Mouse (Mus musculus): ENCODE results near the gene Mex3b. TPM values are rescaled to one million over a fixed set of nuclear protein-coding genes. Genes with fewer than 3 reads are reported as not detected.

Mex3b gene
- polyA plus RNA-seq, 1 experiment from 2014 or later, result 37.5 TPM

DNA sequence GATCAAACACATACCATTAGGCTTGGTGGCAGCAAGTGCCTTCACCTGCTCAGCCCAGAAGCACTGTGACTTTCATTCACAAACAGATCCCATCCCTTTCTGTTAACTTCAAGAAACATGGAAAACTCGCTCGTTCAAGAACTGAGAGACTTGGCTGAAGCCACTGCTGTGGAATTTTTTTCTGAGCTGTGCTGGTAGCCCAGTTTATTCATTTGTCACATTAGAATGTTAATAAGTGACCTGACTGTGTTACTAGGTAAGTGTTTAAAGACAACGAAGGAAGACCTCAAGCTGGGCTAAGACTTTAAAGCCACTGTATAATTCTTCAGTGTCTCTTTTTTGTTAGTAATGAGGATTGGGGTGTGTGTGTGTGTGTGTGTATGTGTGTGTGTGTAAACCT, 35.9 kb downstream of the Mex3b start:
- H3K4me1 ChIP-seq (ENCODE audit: control insufficient read depth, insufficient read depth, low read length), result no peaks in the 10 kb centered on the region
- H3K36me3 ChIP-seq (ENCODE audit: control insufficient read depth, insufficient read depth, low read length), result no peaks in the 10 kb centered on the region
- H3K9me3 ChIP-seq (ENCODE audit: control insufficient read depth, low read length), result no peaks in the 10 kb centered on the region
- no peaks in the 10 kb centered on the region for H3K27me3 ChIP-seq (ENCODE audit: control insufficient read depth, insufficient read depth, low read length)
- DNase-seq (ENCODE audit: low spot score) (no peak), ATAC-seq (ENCODE audit: insufficient read depth, low FRiP score, low TSS enrichment) (no peak)
- H3K27ac ChIP-seq (ENCODE audit: low read depth, low read length), result no peak overlapping the region
- no peak overlapping the region for H3K4me2 ChIP-seq (ENCODE audit: low read depth)
- H3K9ac ChIP-seq (ENCODE audit: low read length), result no peak overlapping the region
- WGBS, result 86% methylated on average over 3 of the region's 3 CpGs
- no peak overlapping the region for H3K4me3 ChIP-seq (ENCODE audit: low read depth, low read length)

DNA sequence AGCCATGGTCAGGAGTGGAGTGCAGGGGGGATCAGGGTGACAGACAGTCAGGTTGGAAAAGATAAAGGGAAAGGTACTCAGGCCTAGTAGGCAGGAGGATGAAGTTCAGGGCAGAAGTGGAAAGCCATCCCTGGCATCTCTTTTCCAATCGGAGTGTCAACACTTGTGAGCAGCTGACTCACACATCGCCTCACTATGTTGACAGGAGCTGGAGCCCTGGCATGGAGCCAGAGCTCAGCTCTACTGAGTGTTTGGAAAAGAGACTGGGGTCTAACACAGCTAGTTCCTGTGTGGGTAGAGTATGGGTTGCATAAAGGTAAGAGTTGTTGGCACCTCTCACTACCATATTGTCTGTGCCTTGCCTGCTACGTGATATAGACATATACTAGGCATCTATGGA, 38.4 kb downstream of the Mex3b start:
- no peak overlapping the region for H3K4me2 ChIP-seq (ENCODE audit: low read depth)
- no peak overlapping the region for H3K27ac ChIP-seq (ENCODE audit: low read depth, low read length)
- ATAC-seq (ENCODE audit: insufficient read depth, low FRiP score, low TSS enrichment) (no peak), DNase-seq (ENCODE audit: low spot score) (no peak)
- 94% methylated on average over 3 of the region's 3 CpGs for WGBS
- H3K4me1 ChIP-seq (ENCODE audit: control insufficient read depth, insufficient read depth, low read length), result no peaks in the 10 kb centered on the region
- H3K36me3 ChIP-seq (ENCODE audit: control insufficient read depth, insufficient read depth, low read length), result no peaks in the 10 kb centered on the region
- no peaks in the 10 kb centered on the region for H3K27me3 ChIP-seq (ENCODE audit: control insufficient read depth, insufficient read depth, low read length)
- H3K4me3 ChIP-seq (ENCODE audit: low read depth, low read length), result no peak overlapping the region
- no peaks in the 10 kb centered on the region for H3K9me3 ChIP-seq (ENCODE audit: control insufficient read depth, low read length)
- H3K9ac ChIP-seq (ENCODE audit: low read length), result no peak overlapping the region

DNA sequence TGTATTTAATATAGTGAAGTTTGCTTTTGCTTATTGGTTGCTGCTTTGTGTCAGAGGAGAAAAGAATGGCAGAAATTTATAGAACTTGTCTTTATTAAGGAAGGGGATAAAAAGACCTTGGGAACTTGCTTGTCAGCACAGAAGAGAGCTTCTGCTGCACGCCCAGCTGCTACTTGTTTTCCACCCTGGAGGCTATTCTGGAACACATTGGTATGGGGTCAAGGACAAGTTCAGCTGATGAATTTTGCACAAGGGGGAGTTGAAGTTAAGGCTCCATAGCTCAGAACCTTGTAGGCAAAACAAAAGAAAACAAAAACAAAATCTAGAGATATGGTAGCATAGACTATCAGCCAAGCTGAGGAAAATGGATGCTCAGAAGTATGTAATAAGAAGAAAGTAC, 39.9 kb downstream of the Mex3b start:
- DNase-seq (ENCODE audit: low spot score), result no peak
- Histone ChIP-seq H3K36me3 (ENCODE audit: control insufficient read depth, insufficient read depth, low read length) (no peaks in the 10 kb centered on the region), H3K9ac (ENCODE audit: low read length) (no peak overlapping the region), H3K4me3 (ENCODE audit: low read depth, low read length) (no peak overlapping the region), H3K27ac (ENCODE audit: low read depth, low read length) (no peak overlapping the region), H3K4me1 (ENCODE audit: control insufficient read depth, insufficient read depth, low read length) (no peaks in the 10 kb centered on the region), H3K4me2 (ENCODE audit: low read depth) (no peak overlapping the region), H3K27me3 (ENCODE audit: control insufficient read depth, insufficient read depth, low read length) (no peaks in the 10 kb centered on the region), H3K9me3 (ENCODE audit: control insufficient read depth, low read length) (no peaks in the 10 kb centered on the region)
- ATAC-seq (ENCODE audit: insufficient read depth, low FRiP score, low TSS enrichment), result no peak
- WGBS, result 67% methylated on average over 1 of the region's 1 CpGs

DNA sequence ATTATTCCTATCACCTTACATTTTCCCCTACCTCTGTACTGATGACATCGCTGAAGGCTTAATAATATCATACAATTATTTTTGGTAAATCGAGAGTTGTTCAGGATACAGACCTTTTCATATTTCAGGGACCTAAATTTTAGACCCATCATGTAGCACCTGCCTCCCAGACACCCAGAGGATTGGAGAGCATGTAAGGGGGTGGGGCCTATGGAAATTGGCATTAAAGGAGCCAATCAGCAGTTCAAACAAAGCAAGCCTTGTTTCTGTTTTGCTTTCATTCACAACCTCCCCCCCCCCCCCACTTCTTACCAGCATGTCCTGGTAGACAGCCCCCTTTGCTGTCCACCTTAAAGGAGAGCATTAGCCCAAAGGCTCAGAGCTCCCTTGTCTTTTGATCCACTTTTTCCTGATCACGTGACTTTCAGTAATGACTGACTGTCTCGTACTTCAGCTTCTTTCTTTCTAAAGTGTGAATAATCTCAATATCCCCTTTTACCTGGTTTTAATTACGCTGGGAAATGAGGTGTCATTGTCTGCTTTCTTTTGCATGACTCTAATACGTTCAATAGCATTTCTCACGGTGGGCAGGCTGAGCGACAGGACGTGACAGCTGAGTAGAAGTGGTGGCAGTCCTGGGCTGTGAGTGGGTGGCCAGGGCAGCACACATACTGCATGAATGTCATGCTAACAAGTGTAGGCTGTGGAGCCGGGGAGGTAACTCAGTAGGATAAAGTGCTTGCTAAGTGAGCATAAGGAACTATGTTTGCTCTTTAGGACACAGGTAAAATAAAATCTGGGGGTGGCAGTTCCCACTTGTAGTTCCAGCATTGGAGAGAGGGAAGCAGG, 43.6 kb downstream of the Mex3b start:
- Histone ChIP-seq H3K4me2 (ENCODE audit: low read depth) (no peak overlapping the region), H3K36me3 (ENCODE audit: control insufficient read depth, insufficient read depth, low read length) (no peaks in the 10 kb centered on the region), H3K9me3 (ENCODE audit: control insufficient read depth, low read length) (no peaks in the 10 kb centered on the region), H3K27ac (ENCODE audit: low read depth, low read length) (no peak overlapping the region), H3K9ac (ENCODE audit: low read length) (no peak overlapping the region), H3K4me1 (ENCODE audit: control insufficient read depth, insufficient read depth, low read length) (no peaks in the 10 kb centered on the region), H3K27me3 (ENCODE audit: control insufficient read depth, insufficient read depth, low read length) (no peaks in the 10 kb centered on the region), H3K4me3 (ENCODE audit: low read depth, low read length) (no peak overlapping the region)
- ATAC-seq (ENCODE audit: insufficient read depth, low FRiP score, low TSS enrichment), result no peak
- WGBS, result 79% methylated on average over 10 of the region's 10 CpGs
- no peak for DNase-seq (ENCODE audit: low spot score)

DNA sequence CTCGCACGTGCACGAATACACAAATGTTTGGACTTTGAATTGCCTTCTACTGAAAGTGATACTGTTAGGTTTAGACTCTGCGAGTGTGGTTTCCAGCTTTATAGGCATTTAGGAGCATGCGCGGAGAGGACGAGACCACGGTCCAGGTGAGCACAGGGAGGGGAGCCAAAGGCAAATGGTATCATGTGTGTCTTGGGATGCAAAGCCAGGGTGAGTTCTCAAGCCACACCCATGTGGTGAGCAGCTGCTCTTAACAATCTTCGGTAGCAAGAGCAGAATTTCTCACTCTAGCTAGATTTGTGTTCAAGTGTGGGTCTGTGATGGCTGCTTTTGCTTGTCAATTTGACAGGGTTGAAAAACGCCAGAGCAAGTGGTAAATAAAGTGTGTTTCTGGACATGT, 44.4 kb downstream of the Mex3b start:
- H3K27me3 ChIP-seq (ENCODE audit: control insufficient read depth, insufficient read depth, low read length), result no peaks in the 10 kb centered on the region
- H3K4me1 ChIP-seq (ENCODE audit: control insufficient read depth, insufficient read depth, low read length), result no peaks in the 10 kb centered on the region
- H3K4me2 ChIP-seq (ENCODE audit: low read depth), result no peak overlapping the region
- ATAC-seq (ENCODE audit: insufficient read depth, low FRiP score, low TSS enrichment) (no peak), DNase-seq (ENCODE audit: low spot score) (no peak)
- H3K4me3 ChIP-seq (ENCODE audit: low read depth, low read length), result no peak overlapping the region
- no peaks in the 10 kb centered on the region for H3K36me3 ChIP-seq (ENCODE audit: control insufficient read depth, insufficient read depth, low read length)
- no peak overlapping the region for H3K27ac ChIP-seq (ENCODE audit: low read depth, low read length)
- H3K9ac ChIP-seq (ENCODE audit: low read length), result no peak overlapping the region
- no peaks in the 10 kb centered on the region for H3K9me3 ChIP-seq (ENCODE audit: control insufficient read depth, low read length)
- WGBS, result 89% methylated on average over 10 of the region's 10 CpGs

DNA sequence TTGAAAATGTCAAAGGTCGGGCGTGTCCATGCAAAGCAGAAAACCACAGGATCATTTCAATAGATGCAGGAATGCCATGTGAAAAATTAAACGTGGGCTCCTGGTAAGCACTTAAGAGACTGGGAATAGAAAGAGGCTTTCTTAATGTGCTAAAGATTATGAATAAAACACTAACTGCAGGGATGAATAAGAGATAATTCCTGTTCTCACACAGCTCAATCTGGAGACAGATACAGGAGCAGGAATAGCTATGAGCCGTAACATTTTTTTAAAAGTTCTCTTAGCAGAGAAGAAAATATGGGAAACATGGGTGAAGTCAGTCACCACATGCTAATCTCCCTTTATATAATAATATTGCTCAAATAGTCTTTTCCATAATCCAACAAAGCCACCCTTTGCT, 47.2 kb downstream of the Mex3b start:
- 85% methylated on average over 4 of the region's 4 CpGs for WGBS

More for the DNA sequence above, 47.2 kb downstream of the Mex3b start:
- Histone ChIP-seq H3K27ac (ENCODE audit: low read depth, low read length) (no peak overlapping the region), H3K9me3 (ENCODE audit: control insufficient read depth, low read length) (no peaks in the 10 kb centered on the region), H3K4me1 (ENCODE audit: control insufficient read depth, insufficient read depth, low read length) (no peaks in the 10 kb centered on the region), H3K36me3 (ENCODE audit: control insufficient read depth, insufficient read depth, low read length) (no peaks in the 10 kb centered on the region), H3K9ac (ENCODE audit: low read length) (no peak overlapping the region), H3K4me3 (ENCODE audit: low read depth, low read length) (no peak overlapping the region), H3K27me3 (ENCODE audit: control insufficient read depth, insufficient read depth, low read length) (no peaks in the 10 kb centered on the region), H3K4me2 (ENCODE audit: low read depth) (no peak overlapping the region)
- ATAC-seq (ENCODE audit: insufficient read depth, low FRiP score, low TSS enrichment), result no peak
- DNase-seq (ENCODE audit: low spot score), result no peak

Other genes starting within 250 kb of the Mex3b start
- gene Saxo2, start 218.8 kb upstream of the Mex3b start, polyA plus RNA-seq (2014; fragmentation: Nextera tagmentation; extraction: Ambion mirVana), result 7.9 and 10.2 TPM in 2 replicates
- gene Efl1, start 218.7 kb upstream of the Mex3b start, polyA plus RNA-seq (2014; fragmentation: Nextera tagmentation; extraction: Ambion mirVana), result 19.4 and 20.9 TPM in 2 replicates